Mouse (Mus musculus) mouse trophoblast stem cell (cell line): ENCODE measurements around the gene Ggps1.

Experiments
- in situ Hi-C, 2 experiments: fragments of 300-500 bp; cut with MseI, MboI; formaldehyde crosslinking; loops; 2 replicates in 1 of 2; 3 replicates in 1 of 2; pipeline ENCODE4 v1.15.1; 2025

The Ggps1 gene

DNA sequence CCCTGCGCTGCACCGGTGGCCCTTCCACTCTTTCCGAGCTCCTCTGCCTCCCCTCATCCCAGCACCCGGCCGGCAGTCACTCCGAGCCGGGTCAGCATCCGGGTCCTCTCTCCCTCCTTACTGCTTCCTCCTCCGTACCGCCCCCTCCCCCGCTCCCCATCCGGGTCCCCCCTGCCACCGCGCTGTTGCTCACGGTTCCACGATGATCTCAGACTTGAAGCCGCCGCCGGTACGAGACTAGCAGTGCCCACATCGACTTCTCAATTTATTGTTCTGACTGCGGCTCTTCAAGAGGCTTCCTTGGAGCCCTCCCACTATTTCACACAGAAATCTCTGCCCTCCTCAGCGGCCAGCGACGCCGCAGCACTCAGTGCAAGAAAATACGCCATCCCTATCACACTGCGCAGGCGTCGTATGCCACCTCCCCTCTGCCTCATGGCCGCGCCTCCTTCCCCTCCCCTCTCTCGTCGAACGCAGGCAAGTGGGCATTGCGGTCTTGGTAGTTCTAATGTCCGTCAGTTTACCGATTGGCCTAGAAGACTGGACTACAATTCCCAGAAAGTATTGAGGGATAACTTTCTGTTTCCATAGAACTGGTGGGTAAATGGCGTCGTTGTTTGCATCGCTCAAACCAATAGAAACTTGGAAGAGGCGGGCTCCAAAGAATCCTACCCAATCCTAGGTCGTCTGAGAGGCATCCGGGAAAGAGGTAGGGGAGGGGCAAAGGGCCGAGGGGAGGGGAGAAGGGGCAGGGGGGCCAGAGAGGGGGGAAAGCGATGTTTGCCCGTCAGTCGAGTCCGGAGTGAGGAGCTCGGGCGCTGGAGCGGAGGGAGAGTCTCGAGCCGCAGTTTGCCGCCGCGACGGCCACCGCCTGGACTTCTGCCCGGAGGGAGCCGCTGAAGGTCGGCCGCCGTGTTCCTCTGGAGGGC lies at the start of gene Ggps1, which contains the start of gene Arid4b:
Ggps1 (minus strand) TSS at position 476 of the 929 bp plus-strand sequence.
Arid4b (plus strand) TSS at position 220 of the 929 bp plus-strand sequence.
- in situ Hi-C loops, result no loop called here

DNA sequence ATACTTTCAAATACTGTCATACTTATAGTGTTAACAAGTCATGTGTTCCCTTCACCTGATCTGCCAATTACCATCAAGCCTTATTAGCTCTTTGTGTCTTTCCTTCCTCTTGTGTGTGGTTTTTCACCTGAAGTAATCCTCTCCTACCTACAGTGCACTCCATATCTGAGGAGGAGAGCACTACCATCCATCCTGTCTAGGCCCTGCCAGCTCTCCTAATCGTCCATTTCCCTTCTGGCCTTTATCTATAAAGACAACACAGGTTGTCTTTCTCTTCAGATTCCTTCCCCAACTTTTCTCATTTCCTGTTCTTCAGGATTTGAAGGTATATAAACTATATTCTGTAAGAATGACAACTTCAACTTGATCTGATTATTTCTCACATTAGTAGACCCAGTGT lies 47.9 kb upstream of the Ggps1 start:
- in situ Hi-C loops, result no loop called here

DNA sequence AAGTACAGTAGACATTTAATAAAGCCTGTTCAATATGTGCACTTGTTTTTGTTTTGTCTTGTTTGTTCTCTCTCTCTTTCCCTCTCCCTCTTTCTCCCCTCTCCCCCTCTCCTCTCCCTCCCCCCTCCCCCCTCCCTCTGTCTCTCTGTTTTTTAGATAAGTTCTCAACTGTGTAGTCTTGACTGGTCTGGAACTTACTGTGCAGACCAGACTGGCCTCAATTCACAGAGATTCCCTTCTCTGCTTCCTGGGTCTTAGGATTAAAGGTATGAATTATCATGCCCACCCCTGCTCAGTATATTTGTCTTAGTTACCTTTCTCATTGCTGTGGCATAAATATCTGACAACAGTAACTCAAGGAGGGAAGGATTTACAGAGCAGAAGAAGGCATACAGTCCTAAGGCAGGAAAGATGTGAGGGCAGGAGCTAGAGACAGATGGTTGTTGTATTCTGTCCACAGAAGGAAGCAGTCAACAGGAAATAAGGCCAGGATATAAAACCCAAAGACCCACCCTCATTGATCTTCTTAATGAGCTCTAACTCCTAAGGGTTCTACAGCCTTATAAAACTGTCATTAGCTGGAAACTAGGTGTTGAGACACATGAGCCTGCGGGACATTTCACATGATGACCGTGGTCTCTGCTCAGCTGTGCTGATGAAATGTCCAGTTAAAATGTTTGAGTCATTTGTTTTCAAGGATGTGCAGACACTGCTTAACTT lies 47.0 kb upstream of the Ggps1 start:
- in situ Hi-C loops, result no loop called here

DNA sequence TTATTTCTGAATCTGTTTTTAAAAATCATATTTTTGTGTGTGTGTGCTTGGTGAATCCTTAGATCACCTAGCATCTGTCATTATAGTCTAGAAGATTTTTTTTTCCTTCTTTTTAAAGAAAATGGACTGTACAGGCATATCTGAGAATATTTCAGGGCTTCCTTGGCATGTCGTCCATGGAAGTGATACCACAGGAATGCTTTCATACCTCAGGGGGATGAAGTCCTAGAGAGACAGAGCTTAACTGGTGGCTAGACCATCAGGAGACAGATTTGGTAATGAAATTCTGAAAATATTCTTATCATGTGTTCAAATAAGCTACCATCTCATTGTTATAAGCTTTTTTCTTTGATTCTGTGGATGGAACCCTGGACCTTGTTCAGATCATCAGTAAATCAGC lies 39.7 kb upstream of the Ggps1 start:
- in situ Hi-C loops, result no loop called here

DNA sequence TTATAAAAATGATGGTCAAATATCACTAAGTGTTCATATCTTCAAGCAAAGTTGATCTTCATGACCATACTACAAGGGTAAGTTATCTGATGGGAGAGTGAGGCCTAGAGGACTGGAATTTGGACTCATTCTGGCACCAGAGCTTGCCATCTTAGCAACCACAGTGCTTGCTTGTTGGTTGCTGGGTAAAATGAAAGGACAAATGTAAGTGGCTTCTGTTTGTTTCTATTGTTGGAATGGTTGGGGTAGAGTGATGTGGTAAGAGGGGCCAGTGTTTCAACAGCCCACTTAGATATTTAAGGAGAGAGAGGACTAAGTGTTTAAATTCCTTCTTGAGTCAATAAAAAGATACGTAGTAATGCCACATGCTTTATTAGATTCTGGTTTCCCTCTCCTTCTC lies 25.4 kb upstream of the Ggps1 start:
- in situ Hi-C loops, result no loop called here

DNA sequence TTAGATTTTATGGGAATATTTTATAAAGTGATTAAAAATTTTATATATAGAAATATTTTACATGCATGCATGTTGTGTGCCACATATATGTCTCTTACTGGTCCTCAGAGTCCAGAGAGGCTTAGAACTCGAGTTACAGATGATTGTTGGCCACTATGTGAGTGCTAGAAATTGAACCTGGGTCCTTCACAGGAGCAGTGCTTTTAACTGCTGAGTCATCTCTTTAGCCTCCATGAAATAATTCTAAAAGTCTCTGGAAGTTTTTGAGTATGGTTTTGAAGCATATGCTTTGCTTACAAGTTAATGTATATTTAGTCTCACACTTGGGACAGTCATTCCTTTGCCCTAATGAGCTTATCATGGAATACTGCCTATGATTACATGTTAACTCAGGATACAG lies 12.0 kb upstream of the Ggps1 start:
- in situ Hi-C loops, result no loop called here

DNA sequence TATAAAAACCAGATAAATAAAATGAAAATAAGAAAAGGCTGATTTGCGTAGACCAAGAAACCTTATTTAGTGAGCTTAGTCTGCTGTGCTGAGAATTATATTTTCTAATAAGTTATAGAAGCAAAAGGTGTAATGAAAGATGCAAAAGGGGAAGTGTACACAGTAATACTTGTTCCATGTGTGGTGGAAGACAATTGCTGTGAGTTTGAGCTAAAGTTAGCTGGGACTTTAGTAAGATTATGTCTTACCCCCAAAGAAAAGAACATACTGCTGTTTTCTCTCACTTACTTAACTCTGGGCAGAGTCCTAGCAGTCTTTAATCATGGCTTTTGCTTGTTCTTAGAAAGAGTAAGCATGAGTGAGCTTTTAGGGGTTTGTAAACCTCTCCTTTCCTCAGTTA lies 11.1 kb upstream of the Ggps1 start:
- in situ Hi-C loops, result no loop called here

DNA sequence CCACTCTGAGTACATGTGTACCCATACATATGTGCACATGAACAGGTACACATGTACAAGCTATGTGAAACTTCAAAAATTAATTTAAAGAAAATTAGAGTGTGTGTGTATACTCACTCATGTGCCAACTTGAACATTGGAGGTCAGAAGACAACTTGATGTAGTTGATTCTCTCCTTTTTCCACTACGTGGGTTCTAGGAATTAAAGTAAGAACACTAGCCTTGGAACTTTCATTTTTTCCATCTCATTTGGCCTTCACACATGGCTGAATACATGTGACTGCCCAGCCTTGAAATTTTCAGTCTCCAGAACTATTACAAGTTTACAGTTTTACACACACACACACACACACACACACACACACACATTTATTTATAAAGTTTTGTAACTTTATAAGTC lies 6.0 kb upstream of the Ggps1 start:
- in situ Hi-C loops, result no loop called here

DNA sequence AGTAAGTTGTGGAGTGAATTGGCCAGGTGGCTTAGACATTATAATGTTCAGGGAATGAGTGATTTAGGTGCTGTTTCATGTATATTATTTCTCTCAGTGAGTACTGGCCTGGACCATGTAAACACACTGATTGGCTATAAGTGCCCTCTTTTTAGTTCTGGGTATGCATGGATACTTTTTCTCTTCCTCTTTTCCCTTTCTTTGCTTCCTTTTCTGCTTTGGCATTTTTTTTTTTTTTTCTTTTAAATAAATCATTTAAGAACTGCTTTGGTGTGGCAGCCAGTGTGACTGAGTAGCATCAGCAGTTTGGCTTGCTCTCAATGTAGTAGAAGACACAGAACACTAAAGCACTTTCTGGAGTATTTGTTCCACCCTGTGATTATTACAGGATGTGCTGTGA lies 4.7 kb upstream of the Ggps1 start:
- in situ Hi-C loops, result no loop called here

DNA sequence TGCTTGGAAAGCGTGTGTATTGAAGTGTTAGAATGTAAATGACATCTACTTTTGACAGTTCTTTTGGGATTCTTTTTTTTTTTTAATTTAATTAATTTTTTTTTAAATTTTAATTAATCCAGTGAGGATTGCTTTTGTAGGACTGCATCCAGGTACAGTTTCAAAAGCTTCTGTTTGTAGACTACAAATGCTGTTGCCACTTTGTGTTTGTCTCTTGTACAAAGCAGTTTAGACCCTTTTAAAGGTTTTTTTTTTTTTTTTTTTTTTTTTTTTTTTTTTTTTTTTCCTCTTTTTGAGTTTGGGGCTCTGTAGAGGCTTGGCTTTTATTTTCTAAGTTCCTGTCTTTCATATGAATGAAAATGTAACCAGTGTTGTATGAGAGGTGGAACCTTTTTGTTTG lies 2.4 kb upstream of the Ggps1 start:
- in situ Hi-C loops, result no loop called here

DNA sequence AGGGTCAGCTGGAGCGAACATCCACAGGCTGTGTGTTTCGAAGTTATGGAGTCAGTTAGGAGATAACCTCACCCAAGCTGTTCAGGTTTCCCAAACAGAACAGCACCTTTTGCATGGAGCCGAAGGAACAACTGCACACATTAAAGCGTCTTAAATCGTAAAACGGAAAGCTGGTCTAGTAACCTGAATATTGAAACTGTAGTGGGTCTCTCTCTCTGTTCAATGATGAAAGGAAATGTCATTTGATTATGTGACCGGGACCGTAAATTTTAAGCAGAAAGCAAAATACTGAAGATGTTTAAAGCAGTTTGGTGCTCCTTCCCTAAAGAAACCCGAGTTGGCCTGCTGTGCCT lies 1.7 kb upstream of the Ggps1 start:
- in situ Hi-C loops, result no loop called here

DNA sequence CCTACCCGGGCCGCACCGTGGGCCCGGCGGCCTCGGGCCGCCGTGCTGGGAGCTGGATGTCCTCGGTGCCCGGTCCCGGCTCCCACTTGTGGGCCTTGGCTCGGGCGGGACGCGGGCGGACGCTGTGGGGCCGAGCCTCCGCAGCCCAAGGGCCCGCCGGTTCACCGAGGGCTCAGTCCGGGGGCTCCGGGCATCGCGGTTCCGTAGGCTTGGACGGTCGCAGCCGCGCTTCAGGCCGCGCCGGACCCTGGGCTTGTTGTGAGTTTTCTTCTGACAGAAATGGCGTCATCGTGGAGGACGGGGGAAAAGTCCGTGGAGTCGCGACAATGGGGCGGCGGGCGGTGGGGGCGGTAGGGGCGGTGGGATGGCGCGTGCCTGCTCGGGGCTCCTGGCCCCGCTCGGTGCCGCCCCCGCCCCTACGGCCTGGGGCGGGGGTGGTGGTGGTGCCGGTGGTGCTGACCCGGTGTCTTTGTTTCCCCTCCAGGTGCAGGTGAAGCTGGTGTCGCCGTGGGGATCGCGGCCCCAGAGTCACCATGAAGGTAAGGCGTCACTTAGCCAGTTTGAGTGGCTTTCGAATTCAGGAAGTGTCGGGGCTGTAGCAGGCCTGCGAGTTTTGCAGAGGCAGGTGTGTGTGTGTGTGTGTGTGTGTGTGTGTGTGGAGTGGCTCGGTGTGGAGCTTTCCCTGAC lies 1.2 kb upstream of the Ggps1 start:
- in situ Hi-C loops, result no loop called here

DNA sequence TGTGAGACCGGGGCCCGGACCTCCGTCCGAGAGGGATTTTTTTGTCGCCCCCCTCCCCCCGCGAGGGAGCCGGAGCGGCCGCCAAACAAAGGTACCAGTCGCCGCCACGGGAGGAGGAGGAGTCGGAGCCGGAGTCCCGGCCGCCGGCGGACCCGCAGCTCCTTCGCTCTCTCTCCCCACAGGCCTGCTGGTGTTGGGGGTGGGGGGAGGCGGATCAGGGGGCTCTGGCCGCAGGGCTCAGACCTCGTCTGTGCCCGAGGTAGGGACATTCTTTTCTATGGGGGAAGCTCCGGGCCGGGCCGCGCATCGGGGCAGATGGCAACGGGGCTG lies 619 bp upstream of the Ggps1 start:
- in situ Hi-C loops, result no loop called here

DNA sequence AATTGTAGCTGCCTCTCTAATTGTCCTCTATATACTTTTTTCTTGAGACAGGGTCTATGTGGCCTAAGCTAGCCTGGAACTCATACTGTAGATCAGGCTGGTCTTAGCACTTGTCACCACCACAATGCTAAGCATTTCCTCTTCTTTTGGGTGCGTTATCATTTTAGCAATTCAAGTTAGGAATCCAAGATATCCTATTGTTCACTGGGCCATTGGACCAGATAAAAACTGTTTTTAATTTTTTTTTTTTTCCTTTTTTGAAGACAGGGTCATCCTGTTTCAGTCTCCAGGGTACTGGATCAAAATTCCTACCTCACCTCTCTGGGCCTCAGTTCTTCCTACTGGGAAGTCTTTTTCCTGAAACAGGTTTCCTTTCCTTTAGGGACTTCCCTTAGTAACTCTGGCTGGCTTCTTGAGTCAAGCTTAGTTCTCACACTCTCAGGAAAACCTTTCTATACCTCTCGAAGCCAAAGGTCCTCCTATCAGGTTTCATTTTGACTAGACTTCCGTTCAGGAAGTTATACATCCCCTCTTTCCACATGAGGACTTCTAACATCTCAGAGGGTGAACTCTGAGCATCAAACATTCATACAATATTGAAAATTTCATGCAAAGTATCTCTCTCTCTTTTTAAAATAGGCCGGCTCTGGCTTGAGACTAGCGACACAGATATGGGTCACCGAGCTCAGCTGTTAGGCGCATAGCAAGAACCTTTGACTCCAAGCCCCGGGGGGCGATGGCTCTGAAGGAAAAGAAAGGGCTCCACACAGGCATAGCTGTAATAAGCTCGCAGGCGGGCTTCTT lies 877 bp downstream of the Ggps1 start:
- in situ Hi-C loops, result no loop called here

DNA sequence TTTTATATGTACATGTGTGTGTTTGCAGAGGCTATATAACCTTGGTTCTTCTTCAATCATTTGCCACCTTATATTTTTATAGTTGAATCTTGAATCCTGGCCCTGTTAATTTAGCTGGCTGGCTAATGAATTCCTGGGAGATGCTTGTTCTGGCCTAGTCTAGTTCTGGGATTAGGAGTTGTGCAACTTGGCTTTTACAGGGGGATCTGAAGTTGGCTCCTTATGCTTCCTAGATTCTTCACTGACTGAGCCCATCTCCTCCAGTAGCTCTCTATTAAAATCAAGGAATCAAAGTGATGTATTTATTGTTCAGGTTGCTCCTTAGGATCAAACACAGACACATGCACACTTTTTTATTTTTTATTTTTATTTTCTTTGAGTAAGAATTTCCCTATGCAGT lies 3.7 kb downstream of the Ggps1 start:
- in situ Hi-C loops, result no loop called here

DNA sequence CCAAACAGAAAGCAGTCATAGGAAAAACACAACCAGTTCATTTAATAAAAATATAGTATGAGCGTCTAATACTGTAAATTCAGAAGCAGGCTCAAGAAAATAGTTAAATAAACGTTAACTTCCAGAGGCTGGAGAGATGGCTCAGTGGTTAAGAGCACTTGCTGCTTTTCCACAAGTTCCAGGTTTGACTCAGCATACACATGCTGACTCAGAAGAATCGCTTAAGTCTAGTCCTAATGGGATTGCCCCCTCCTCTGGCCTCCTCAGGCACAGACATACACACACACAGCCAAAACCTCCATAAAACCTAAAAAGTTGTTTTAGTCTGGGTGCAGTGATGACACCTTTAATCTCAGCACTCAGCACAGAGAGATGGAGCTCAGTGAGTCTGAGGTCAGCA lies 6.5 kb downstream of the Ggps1 start:
- in situ Hi-C loops, result no loop called here

DNA sequence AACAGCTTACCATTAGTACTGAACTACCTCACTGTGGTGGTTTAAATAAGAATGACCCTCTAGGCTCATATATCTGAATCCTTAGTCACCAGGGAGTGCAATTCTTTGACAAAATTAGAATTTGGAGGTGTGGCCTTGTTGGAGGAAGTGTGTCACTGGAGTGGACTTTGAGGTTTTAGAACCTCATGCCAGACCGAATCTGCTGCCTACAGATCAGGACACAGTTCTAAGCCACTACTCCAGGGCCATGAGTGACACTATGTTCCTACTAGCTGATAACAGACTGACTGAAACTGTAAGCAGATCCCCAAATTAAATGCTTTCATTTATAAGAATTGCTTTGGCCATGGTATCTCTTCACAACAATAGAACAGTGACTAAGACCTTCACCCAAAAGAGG lies 13.4 kb downstream of the Ggps1 start:
- in situ Hi-C loops, result no loop called here

DNA sequence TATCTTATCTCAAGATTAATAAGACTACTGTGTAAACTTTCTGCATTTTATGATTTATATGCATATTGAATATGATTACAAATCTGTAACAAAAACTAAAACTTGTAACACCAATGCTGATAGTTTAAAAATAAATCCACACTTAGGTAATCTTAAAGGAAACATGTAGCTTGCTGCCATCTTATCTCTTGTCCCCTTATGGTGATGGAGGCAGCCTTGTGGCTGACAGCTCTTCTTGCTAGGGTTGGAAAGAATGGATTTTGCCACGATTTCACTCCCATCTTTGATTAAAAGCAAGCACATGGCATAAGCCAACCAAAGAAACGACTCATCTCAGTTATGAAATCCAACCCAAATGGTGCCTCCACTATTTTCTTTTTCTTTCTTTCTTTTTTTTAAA lies 18.8 kb downstream of the Ggps1 start:
- in situ Hi-C loops, result no loop called here

DNA sequence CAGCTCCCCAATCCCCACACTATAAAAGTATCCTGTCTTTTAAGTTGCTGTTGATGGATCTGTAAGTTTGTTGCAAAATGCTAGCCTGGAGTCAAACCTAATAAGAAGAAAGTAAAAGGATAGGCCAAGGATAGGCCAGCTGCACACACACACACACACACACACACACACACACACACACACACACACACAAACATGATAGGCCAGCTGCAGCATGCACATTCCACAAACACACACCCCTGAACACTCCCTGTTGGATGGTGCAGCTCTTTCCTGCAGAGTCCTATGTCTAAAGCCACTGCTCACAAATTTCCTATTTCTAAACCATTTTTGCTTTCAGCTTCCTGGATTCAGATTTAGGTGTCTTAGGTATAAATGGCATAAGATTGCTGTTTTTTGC lies 19.4 kb downstream of the Ggps1 start:
- in situ Hi-C loops, result no loop called here

DNA sequence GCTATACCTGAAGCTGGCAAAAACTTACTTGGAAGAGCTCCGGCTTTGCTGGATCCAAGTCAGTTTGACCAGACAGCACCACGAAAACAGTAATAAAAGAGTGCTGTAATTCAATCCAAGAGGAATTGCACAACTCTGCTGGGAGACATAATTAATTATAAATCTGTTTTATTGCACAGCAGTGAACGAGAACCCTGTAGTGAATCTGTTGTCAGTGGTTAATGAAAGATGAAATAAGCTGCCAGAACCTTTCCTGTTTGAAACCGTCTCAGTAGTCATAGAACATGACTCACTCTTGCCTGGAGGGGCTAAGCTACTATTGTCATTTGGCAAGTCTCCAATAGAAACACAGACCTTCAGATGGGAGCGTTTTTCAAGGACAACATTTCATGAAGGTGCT lies 23.1 kb downstream of the Ggps1 start:
- in situ Hi-C loops, result no loop called here

DNA sequence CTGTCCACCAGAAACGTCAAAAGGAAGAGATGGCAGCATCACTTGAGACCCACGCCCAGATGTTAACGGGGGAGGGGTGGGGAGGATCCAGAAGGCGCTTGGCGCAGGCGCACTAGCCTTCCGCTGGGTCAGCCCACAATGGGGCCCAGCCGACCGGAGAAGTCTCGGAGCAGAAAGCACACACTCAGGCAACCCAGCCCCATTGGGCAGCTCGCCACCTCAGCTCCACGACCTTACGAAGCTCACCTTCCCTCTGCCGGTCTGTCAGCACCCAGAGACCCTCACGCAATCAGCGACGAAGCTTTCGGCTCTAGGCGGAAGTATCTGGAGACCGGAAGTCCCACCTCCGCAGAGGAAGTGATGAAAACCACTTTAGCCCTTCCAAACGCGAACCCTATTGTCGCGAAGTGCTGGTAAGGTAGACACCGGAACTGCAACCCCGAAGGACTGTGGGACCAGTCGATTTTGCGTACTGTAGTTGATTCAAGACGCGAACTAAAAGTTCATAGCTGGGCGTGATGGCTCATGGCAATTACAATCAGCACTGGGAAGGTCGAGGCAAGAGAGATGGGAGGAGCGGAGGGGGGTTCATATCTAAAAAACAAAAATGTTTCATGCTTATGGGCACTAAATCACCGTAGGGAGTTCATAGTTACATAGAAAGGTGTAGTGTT lies 23.9 kb downstream of the Ggps1 start, which contains the start of gene Tbce:
Tbce (minus strand) TSS at position 347 of the 674 bp plus-strand sequence.
- in situ Hi-C loops, result no loop called here
